Mouse (Mus musculus) forebrain, embryonic 14.5 days (tissue): ENCODE data around the gene Sidt1. TPM values are rescaled to one million over a fixed set of nuclear protein-coding genes. Genes with fewer than 3 reads are reported as not detected.
"Not testable (repeated sequence)": the region's sequence is repeated elsewhere in the genome, so short reads cannot be mapped to it uniquely, and the experiment has no call there.

Experiments used
- ATAC-seq: fragments of 200-750 bp; cut with Nextera tagmentation; 2 replicates; pipeline ENCODE4 v1.8.0; 2017; ENCODE audit warnings: mild to moderate bottlenecking, moderate library complexity
- DNase-seq: peaks from one replicate; pipeline ENCODE4 v3.0.0-alpha.2; 2015; ENCODE audit warnings: low spot score
- H3K27ac ChIP-seq: fragments of 300-500 bp; sonication (generic); 2 replicates; pipeline ENCODE4 v1.5.1; 2014; ENCODE audit warnings: low read depth, mild to moderate bottlenecking, control low read depth, low read length, moderate library complexity
- H3K27me3 ChIP-seq: fragments of 300-500 bp; sonication (generic); replicated peaks from 2 replicates; pipeline ENCODE4 v1.6.1; 2014; ENCODE audit warnings: low read length, control low read depth, mixed read lengths; ENCODE audit not compliant: control insufficient read depth, insufficient read depth
- H3K36me3 ChIP-seq: fragments of 300-500 bp; sonication (generic); 2 replicates; pipeline ENCODE4 v1.6.1; 2014; ENCODE audit warnings: low read length, control low read depth; ENCODE audit not compliant: control insufficient read depth, insufficient read depth
- H3K4me1 ChIP-seq: fragments of 300-500 bp; sonication (generic); 2 replicates; pipeline ENCODE4 v1.6.1; 2014; ENCODE audit warnings: antibody characterized with exemption, low read length, control low read depth; ENCODE audit not compliant: control insufficient read depth, insufficient read depth
- H3K4me2 ChIP-seq: fragments of 300-500 bp; sonication (generic); 2 replicates; pipeline ENCODE4 v1.6.1; 2014; ENCODE audit warnings: mild to moderate bottlenecking, control low read depth, low read length
- H3K4me3 ChIP-seq: fragments of 300-500 bp; sonication (generic); 2 replicates; pipeline ENCODE4 v1.5.1; 2014; ENCODE audit warnings: low read depth, low read length, control low read depth
- H3K9ac ChIP-seq: fragments of 300-500 bp; sonication (generic); 2 replicates; pipeline ENCODE4 v1.6.1; 2014; ENCODE audit warnings: mild to moderate bottlenecking, low read length, control low read depth, moderate library complexity
- H3K9me3 ChIP-seq: fragments of 300-500 bp; sonication (generic); replicated peaks from 2 replicates; pipeline ENCODE4 v1.6.1; 2016; ENCODE audit warnings: low read length, control low read depth, mixed read lengths; ENCODE audit not compliant: control insufficient read depth
- WGBS: fragments of 180-500 bp; shearing (Covaris S2); extraction: QIAGEN DNeasy Blood & Tissue Kit; methylation state at CpG from one replicate; pipeline ENCODE4 v1.1.7; 2014; 5-methylcytosine and 5-hydroxymethylcytosine counted together
- polyA plus RNA-seq: library from polyadenylated mRNA; unstranded; fragments of >200 nt; fragmentation: Nextera tagmentation; extraction: Ambion mirVana; gene quantifications from 2 replicates; pipeline ENCODE4 v1.2.1, GENCODE M21; 2014

Sidt1 gene
- polyA plus RNA-seq, 1 experiment from 2014 or later, result 3.9 TPM

GRCm38 (mm10) chr16:44320232-44320631 is 12.8 kb downstream of the Sidt1 start:
- no peak for ATAC-seq
- 54% methylated on average over 3 of the region's 3 CpGs for WGBS

GRCm38 (mm10) chr16:44316350-44316749 is 16.6 kb downstream of the Sidt1 start:
- H3K4me3 ChIP-seq, result no peak overlapping the region
- no peaks in the 10 kb centered on the region for H3K4me1 ChIP-seq
- H3K9ac ChIP-seq, result no peak overlapping the region
- no peak overlapping the region for H3K4me2 ChIP-seq
- no peak overlapping the region for H3K27ac ChIP-seq
- no peaks in the 10 kb centered on the region for H3K36me3 ChIP-seq
- no peaks in the 10 kb centered on the region for H3K9me3 ChIP-seq
- no peaks in the 10 kb centered on the region for H3K27me3 ChIP-seq
- DNase-seq (no peak), ATAC-seq (no peak)
- WGBS, result 93% methylated on average over 4 of the region's 4 CpGs

More at GRCm38 (mm10) chr16:44320232-44320631, 12.8 kb downstream of the Sidt1 start:
- H3K36me3 ChIP-seq, result no peaks in the 10 kb centered on the region
- H3K4me2 ChIP-seq, result no peak overlapping the region
- no peak overlapping the region for H3K9ac ChIP-seq
- no peaks in the 10 kb centered on the region for H3K4me1 ChIP-seq
- H3K9me3 ChIP-seq, result no peaks in the 10 kb centered on the region
- no peak overlapping the region for H3K4me3 ChIP-seq
- no peaks in the 10 kb centered on the region for H3K27me3 ChIP-seq
- no peak for DNase-seq
- no peak overlapping the region for H3K27ac ChIP-seq

- ATAC-seq (no peak), DNase-seq (no peak)
- Histone ChIP-seq H3K9me3 (no peaks in the 10 kb centered on the region), H3K4me1 (no peaks in the 10 kb centered on the region), H3K9ac (no peak overlapping the region), H3K36me3 (no peaks in the 10 kb centered on the region), H3K4me3 (no peak overlapping the region), H3K27me3 (no peaks in the 10 kb centered on the region), H3K4me2 (no peak overlapping the region), H3K27ac (no peak overlapping the region)
- 78% methylated on average over 4 of the region's 4 CpGs for WGBS
Measured at GRCm38 (mm10) chr16:44313422-44313821, 19.6 kb downstream of the Sidt1 start.

- Histone ChIP-seq H3K4me2 (no peak overlapping the region), H3K4me1 (no peaks in the 10 kb centered on the region), H3K4me3 (no peak overlapping the region), H3K9me3 (no peaks in the 10 kb centered on the region), H3K9ac (no peak overlapping the region), H3K27ac (no peak overlapping the region), H3K27me3 (no peaks in the 10 kb centered on the region), H3K36me3 (no peaks in the 10 kb centered on the region)
- ATAC-seq (no peak), DNase-seq (no peak)
- WGBS, result 63% methylated on average over 3 of the region's 3 CpGs
Measured at GRCm38 (mm10) chr16:44305606-44306005, 27.4 kb downstream of the Sidt1 start.

- ATAC-seq, result no peak
- H3K9me3 ChIP-seq, result 0 out of 2 replicates have a peak, but pooled peaks cover 4% of the 10 kb centered on the region
- no peak overlapping the region for H3K4me2 ChIP-seq
- H3K4me1 ChIP-seq, result no peaks in the 10 kb centered on the region
- 83% methylated on average over 2 of the region's 2 CpGs for WGBS
- H3K27ac ChIP-seq, result no peak overlapping the region
- no peak overlapping the region for H3K9ac ChIP-seq
- DNase-seq, result no peak
- H3K27me3 ChIP-seq, result no peaks in the 10 kb centered on the region
- H3K36me3 ChIP-seq, result no peaks in the 10 kb centered on the region
- H3K4me3 ChIP-seq, result no peak overlapping the region
Measured at GRCm38 (mm10) chr16:44303822-44304221, 29.2 kb downstream of the Sidt1 start.

- H3K9me3 ChIP-seq, result 0 out of 2 replicates have a peak, but pooled peaks cover 4% of the 10 kb centered on the region
- peak; percentile 6 for DNase-seq
- no peaks in the 10 kb centered on the region for H3K36me3 ChIP-seq
- H3K27ac ChIP-seq, result no peak overlapping the region
- no peak overlapping the region for H3K9ac ChIP-seq
- no peaks in the 10 kb centered on the region for H3K4me1 ChIP-seq
- no peak overlapping the region for H3K4me3 ChIP-seq
- ATAC-seq, result no peak
- H3K4me2 ChIP-seq, result no peak overlapping the region
- H3K27me3 ChIP-seq, result no peaks in the 10 kb centered on the region
- 52% methylated on average over 10 of the region's 10 CpGs for WGBS
Measured at GRCm38 (mm10) chr16:44302126-44302892, 30.7 kb downstream of the Sidt1 start.

- H3K27me3 ChIP-seq, result no peaks in the 10 kb centered on the region
- H3K27ac ChIP-seq, result no peak overlapping the region
- no peak for ATAC-seq
- no peak for DNase-seq
- H3K4me2 ChIP-seq, result no peak overlapping the region
- 81% methylated on average over 20 of the region's 20 CpGs for WGBS
- H3K36me3 ChIP-seq, result no peaks in the 10 kb centered on the region
- H3K9me3 ChIP-seq, result 0 out of 2 replicates have a peak, but pooled peaks cover 4% of the 10 kb centered on the region
- H3K4me1 ChIP-seq, result no peaks in the 10 kb centered on the region
- no peak overlapping the region for H3K9ac ChIP-seq
- no peak overlapping the region for H3K4me3 ChIP-seq
Measured at GRCm38 (mm10) chr16:44299438-44300093, 33.4 kb downstream of the Sidt1 start.

GRCm38 (mm10) chr16:44293960-44294359 is 39.0 kb downstream of the Sidt1 start:
- 0 out of 2 replicates have a peak, but pooled peaks cover under 1% of the 10 kb centered on the region for H3K9me3 ChIP-seq
- ATAC-seq (no peak), DNase-seq (no peak)
- no peak overlapping the region for H3K4me3 ChIP-seq
- H3K27ac ChIP-seq, result no peak overlapping the region
- no peak overlapping the region for H3K4me2 ChIP-seq
- H3K9ac ChIP-seq, result no peak overlapping the region
- H3K27me3 ChIP-seq, result no peaks in the 10 kb centered on the region
- H3K4me1 ChIP-seq, result no peaks in the 10 kb centered on the region
- H3K36me3 ChIP-seq, result no peaks in the 10 kb centered on the region

- not testable (repeated sequence) for H3K4me2 ChIP-seq, H3K9me3 ChIP-seq, ATAC-seq, DNase-seq, H3K36me3 ChIP-seq, H3K27me3 ChIP-seq, H3K4me1 ChIP-seq, H3K27ac ChIP-seq, H3K4me3 ChIP-seq, H3K9ac ChIP-seq
- 93% methylated on average over 2 of the region's 2 CpGs for WGBS
Measured at GRCm38 (mm10) chr16:44292681-44293080, 40.3 kb downstream of the Sidt1 start.
